Mouse (Mus musculus) layer of hippocampus, adult 18-20 months (tissue): ENCODE data around the gene Rnase13. TPM values are rescaled to one million over a fixed set of nuclear protein-coding genes. Genes with fewer than 3 reads are reported as not detected.

Source experiments
- DNase-seq, 2 experiments: peaks; one replicate each; pipeline ENCODE4 v3.0.0; 2022; ENCODE audit warnings: low spot score in 2 of 2
- total RNA-seq, 2 experiments: library from RNA; stranded (reverse); gene quantifications; 2 replicates each; pipeline ENCODE4 v1.2.3; 2021

Gene Rnase13
- total RNA-seq, 2 experiments from 2014 or later, result not detected

- DNase-seq, result no peak
Measured at GRCm38 (mm10) chr14:51884031-51884544, 38.5 kb downstream of the Rnase13 start.

- peak; percentile 14 to 74 for DNase-seq
Measured at GRCm38 (mm10) chr14:51883527-51884030, 39.0 kb downstream of the Rnase13 start.

GRCm38 (mm10) chr14:51877517-51877916 is 45.1 kb downstream of the Rnase13 start:
- DNase-seq, result no peak

- DNase-seq, result no peak
Measured at GRCm38 (mm10) chr14:51871741-51872140, 50.8 kb downstream of the Rnase13 start.

Other genes starting within 250 kb of the Rnase13 start
- not detected for gene Gm17079, start 227.3 kb downstream of the Rnase13 start, total RNA-seq
- not detected for gene Gm5800, start 205.6 kb downstream of the Rnase13 start, total RNA-seq
- gene Ang4, start 149.2 kb downstream of the Rnase13 start, total RNA-seq, result not detected
- gene AY358078, start 122.7 kb downstream of the Rnase13 start, total RNA-seq, result not detected
- gene Ear6, start 69.1 kb downstream of the Rnase13 start, total RNA-seq, result not detected
- 10 to 100 TPM; 29.0 to 43.2 TPM for gene Mettl17, start 37.9 kb downstream of the Rnase13 start, total RNA-seq
- 1 to 10 TPM; 6.7 to 8.0 TPM for gene Slc39a2, start 29.9 kb downstream of the Rnase13 start, total RNA-seq
- 1,000 to 10,000 TPM in 1 of 2 experiments, 100 to 1,000 TPM in 1; 922 to 1,028 TPM for gene Ndrg2, start 8.6 kb downstream of the Rnase13 start, total RNA-seq
- not detected for gene Tppp2, start 4.3 kb downstream of the Rnase13 start, total RNA-seq
- gene Arhgef40, start 61.9 kb upstream of the Rnase13 start, total RNA-seq, result 10 to 100 TPM; 25.8 to 30.0 TPM
- under 1 TPM; 0.63 to 0.92 TPM for gene Tmem253, start 92.9 kb upstream of the Rnase13 start, total RNA-seq
- 10 to 100 TPM; 42.3 to 44.2 TPM for gene Zfp219, start 98.0 kb upstream of the Rnase13 start, total RNA-seq
- gene Olfr221, start 119.7 kb upstream of the Rnase13 start, total RNA-seq, result not detected
- gene Hnrnpc, start 181.3 kb upstream of the Rnase13 start, total RNA-seq, result 100 to 1,000 TPM; 255 to 280 TPM
- gene Rpgrip1, start 187.9 kb upstream of the Rnase13 start, total RNA-seq, result 1 to 10 TPM; 1.2 to 1.9 TPM